Mouse (Mus musculus) CH12.LX (cell line): ENCODE data around the gene Crybb1.

Experiments used
- JUND ChIP-seq: conservative IDR thresholded peaks from 2 replicates; pipeline ENCODE4 v1.6.1; 2011; ENCODE audit warnings: low read depth, low read length, improper control_type of control experiment
- MAX ChIP-seq: IDR thresholded peaks from 2 replicates; pipeline ENCODE4 v1.6.1; 2011; ENCODE audit warnings: low read length, improper control_type of control experiment
- POLR2A ChIP-seq: IDR thresholded peaks from 2 replicates; pipeline ENCODE4 v1.6.1; 2011; ENCODE audit warnings: low read depth, mild to moderate bottlenecking, improper control_type of control experiment, low read length
- SIN3A ChIP-seq: IDR thresholded peaks from 2 replicates; pipeline ENCODE4 v1.6.1; 2012; ENCODE audit warnings: low read length, improper control_type of control experiment, inconsistent platforms

- TF ChIP-seq POLR2A, result no peak
- TF ChIP-seq MAX, result no peak
- no peak for TF ChIP-seq SIN3A
- no peak for TF ChIP-seq JUND
Measured at GRCm38 (mm10) chr5:112237866-112238570, 17.6 kb upstream of the Crybb1 start.
